Mouse (Mus musculus) ES-CJ7 (cell line): ENCODE data around the gene Gpkow.

ENCODE experiments used
- DNase-seq: peaks from one replicate; pipeline ENCODE4 v3.0.0; 2011; ENCODE audit warnings: low read depth, low spot score

Gene Gpkow

DNA sequence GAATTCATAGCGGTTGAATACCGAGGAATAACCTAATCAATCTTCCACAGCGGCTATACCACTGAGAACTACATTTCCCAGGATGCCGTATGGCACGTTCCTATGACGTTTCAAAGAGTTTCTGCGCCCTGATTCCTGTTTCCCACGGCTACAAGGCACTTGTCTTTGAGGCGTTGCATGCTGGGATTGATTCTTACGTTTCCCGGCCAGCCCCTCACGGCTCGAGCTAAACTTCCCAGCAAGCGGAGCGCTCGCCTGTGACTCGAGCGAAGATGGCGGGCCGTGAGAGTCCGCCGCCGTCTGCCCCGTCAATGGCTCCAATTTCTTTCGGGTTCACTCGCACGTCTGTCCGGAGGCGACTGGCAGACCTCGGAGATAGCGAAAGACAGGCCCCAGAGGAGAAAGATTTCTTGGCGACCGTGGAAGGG lies at the start of gene Gpkow:
Gpkow (plus strand) TSS at position 178 of the 428 bp plus-strand sequence.
- DNase-seq, result peak; percentile 92

DNA sequence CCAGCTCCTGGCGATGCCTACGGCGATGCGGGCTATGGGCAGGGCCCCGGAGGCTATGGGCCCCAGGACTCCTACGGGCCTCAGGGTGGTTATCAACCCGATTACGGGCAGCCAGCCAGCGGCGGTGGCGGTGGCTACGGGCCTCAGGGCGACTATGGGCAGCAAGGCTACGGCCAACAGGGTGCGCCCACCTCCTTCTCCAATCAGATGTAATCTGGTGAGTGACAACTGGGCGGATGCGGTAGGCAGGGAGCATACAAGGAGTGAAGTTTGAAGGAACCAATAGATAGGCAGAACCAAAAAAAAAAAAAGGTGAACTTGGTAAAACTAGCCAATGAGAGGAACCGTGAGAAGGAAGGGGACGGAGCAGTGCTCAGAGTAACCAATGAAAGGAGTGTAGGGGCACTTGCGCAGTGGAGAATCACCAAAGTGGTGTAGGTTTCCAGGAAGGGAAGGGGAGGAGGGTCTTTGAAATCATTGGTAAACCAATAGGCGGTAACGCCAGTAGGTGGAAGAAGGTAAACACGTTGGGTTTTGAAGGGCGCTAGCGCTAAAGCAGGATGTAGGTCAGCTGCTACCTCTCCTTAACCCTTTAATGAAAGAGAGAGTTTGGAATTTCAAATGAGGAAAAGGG lies 48.1 kb upstream of the Gpkow start:
- DNase-seq, result peak; percentile 97

DNA sequence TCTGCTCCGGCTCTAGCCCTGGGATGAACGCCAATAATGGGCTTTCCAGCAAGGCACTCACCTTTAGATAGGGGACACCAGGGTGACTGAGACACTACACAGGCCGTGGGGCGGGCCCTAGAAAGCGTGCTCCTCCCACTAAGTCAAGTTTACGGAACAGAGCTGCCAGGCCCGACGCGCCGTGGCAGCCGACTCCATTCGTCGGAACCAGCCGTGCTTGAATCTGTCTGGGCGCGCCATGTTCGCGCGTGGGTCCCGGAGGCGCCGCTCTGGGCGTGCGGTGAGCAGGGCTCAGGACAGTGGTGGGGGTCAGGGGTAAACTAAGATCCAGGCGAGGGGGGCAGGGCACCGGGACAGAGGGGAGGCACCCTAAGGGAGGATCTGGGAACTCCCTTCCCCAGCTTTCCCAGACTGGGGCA lies 39.7 kb upstream of the Gpkow start, which contains the start of gene Prickle3:
Prickle3 (plus strand) TSS at position 40 of the 419 bp plus-strand sequence.
- DNase-seq, result peak; percentile 30

DNA sequence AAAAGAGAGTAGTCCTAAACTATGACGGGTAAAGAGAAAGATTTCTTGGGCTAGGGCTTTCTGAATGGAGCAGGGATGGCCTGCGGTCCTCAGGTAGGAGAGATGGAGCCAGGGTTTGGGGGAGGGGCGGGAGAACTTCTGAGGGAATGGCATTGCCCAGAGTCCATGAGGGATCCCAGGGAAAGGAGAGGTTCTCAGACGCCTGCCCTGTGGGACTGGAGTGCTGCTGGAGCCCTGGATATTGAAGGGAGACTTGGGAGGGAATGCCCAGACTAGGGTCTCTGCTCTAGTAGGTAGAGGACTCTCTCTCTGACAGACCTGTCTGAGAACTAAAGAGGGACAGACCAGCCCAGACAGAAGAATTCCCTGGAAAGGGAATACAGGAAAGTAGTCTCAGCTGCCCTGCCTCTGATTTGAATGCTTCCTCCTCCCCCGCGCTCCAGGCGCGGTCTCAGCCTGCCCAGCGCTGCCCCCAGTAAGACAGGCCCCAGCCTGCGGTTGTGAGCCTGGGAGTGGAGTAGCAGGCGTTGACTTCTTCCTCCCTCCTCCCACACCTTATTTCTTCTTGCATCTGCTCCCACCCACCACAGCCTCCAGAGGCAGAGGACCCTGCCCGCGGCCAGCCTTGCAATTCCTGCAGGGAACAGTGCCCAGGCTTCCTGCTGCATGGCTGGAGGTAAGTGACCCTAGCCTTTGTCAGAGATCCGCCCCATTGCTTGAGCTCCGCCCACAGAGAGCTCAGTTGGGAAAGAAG lies 38.7 kb upstream of the Gpkow start:
- peak; percentile 31 for DNase-seq

DNA sequence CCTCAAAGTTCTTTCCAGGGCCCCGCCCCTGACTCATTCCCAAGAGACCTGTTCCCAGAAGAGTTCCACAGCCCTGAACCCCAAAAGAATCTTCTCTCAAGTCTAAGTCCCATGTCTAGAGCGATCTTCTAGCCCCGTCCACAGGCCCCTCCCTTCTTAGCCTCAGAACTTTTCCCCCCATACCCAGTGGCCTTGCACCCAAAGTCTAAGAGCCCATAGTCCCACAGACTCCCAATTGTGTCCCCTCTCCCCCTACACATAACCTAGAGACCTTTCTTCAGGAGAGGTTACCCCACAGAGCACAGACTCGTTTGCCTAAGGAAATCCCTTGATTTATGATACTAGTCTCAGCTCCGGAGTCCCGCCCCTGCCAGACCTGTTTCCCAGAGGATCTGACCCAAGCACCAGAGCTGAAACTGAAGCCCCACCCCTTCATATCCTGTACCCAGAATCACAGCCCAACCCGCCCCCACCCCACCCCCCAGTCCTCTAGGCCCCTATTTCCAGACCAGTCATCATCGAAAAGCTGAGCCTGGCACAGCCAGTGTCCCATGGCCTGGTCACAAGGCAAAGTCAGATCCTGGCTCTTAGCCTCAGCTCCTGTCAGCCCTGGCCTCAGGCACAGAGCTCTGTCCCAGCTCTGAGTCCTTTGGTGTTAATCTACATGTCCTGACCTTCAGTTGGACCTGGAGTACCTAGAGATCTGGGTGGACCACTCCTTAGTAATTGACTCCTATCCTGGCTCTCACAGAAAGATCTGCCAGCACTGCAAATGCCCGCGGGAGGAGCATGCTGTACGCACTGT lies 37.9 kb upstream of the Gpkow start:
- DNase-seq, result peak; percentile 25

DNA sequence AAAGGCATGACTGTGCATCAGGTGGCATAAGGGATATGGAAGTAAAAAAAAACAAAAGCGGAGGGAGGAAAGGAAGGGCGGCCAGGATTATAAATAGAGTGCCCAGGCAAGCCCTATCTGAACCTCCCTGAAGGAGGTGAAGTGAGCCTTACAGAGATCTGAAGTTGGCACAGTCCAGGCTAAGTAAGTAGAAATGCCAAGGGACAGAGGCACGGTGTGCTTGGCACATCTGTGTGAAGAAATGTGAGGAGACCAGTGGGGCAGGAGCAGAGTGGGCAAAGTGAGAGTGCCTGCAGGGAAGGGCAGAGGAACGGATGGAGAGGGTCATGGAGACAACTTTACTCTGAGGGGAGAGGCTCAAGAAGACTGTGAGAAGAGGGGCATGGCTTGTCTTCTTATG lies 35.8 kb upstream of the Gpkow start:
- DNase-seq, result no peak

DNA sequence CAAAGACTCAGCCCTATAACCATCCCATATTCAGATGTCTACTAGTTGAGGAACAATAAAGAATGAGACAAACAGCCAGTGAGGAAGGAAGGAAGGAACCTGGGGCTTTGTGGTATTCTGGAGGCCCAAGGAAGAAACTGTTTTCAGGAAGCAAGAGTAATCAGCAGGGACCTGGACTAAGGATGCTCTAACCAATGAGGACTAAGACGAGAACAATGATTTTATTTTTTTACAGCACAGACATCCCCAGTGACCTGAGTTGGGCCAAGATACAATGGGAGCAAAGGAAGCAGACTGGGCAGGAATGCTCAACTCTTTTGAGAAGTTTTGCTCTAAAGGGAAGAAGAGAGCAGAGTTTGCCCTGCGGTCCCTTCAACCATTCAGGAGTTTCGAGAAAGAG lies 34.0 kb upstream of the Gpkow start:
- DNase-seq, result no peak

DNA sequence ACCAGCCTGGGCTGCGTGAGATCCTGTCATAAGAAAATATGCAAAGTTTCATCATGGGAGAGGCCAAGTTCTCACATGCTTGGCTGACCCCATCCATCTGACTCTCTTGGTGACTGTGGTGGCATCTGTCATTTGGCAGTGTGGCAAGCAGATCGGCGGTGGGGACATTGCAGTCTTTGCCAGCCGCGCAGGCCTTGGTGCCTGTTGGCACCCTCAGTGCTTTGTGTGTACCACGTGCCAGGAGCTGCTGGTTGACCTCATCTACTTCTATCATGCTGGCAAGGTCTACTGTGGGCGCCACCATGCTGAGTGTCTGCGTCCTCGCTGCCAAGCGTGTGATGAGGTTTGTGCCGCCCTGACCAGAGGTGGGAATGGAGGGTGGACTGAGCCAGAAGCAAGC lies 32.1 kb upstream of the Gpkow start:
- no peak for DNase-seq

DNA sequence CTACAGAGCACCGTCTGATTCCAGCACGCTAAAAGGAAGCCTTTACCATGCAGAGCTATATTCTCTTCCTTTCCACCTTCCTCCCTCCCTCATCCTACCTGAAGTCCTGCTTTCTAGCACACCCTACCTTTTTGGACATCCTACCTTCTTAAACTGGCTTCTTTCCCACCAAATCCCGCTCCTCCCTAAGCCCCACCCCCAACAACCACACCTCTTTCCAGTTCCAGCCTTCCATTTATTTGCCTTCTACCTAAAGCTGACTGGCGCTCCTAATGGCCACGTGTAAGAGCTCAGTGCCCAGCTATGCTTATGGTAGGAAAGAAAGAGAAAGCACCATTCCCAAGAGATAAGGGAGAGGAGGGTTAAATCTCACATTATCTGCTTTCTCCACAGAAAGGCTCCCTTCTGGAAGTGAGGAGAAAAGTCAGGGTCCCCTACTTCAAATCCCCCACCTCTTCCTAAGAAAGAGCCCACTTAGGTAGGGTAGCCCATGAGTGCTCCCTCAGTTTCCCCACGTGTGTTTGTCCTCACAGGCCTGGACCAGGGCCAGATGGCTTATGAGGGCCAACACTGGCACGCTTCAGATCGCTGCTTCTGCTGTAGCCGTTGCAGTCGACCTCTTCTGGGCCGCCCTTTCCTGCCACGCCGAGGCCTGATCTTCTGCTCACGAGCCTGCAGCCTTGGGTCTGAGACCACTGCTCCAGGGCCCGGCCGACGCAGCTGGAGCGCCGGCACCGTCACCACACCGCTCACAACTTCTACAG lies 31.0 kb upstream of the Gpkow start:
- peak; percentile 25 for DNase-seq

DNA sequence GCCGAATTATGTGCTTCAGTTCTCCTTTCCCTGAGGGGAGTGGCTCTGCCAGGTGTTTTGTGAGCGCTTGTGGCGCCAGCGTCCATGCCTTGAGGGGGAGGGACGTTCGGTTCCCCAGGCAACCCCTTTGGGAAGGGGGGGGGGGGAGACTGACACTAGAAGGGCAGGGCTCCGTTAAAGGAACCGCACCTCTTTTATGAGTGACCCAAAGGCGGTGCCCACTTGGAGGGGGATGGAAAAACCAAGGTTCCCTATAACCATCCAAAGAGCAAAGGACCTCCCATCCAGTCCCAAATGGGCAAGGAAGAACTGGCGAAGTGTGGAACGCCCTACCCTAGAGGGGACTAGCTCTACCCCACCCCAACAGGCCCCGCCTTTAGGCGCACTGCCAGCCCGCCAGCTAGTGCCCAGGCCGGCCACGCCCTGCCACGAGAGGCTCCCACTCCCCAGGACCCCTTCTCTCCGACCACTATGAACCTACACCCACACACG lies 26.5 kb upstream of the Gpkow start:
- peak; percentile 75 for DNase-seq

DNA sequence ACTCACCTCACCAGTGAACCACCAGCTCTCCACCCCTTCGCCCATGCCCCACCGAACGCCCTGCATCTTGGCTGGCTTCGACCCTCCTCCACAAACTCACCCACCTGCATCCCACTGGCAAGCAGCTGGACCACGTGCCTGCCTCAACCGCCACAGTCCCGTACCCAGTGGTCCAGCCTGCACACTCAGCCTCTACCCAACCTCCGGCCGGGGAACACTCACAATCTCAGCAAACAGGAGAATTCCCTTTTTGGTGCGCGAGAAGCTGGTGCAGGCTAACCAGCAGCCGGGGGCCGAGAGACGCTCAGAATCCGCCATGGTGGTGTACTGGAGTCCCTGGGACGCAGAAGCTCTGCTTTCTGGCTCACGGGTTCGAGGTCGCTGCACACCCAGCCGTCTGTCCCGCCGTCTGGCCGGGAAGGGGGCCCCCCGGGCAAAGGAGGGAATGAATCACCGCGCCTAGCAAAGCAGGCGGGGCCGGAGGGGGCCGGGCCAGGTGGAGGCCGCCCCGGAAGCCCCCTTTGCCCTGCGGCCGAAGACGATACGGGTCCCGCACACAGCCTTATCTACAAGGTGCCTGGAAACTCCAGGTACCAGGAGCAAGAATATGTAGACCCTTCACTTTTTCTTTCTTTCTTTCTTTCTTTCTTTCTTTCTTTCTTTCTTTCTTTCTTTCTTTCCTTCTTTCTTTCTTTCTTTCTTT lies 25.9 kb upstream of the Gpkow start, which contains the start of gene Plp2:
Plp2 (minus strand) TSS at position 470 of the 703 bp plus-strand sequence.
- peak; percentile 37 for DNase-seq

DNA sequence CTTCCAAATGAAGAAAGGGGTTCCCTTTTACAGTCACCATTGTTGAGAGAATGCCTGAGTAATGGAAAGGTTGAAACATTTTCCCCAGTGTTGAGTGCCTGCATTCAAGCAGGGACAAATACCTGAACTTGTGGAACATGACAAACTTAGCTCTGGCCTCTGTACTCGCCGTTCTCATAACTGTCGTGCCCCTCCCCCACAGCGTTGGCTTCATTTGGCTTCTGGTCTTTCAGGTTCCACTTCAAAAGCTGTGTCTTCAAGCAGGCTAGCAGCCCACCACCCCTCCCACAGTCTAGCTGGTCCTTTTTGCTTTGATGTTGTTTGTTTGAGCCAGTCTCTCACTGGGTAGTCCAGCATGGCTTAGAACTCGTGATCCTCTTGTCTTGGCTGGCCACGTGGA lies 24.2 kb upstream of the Gpkow start:
- DNase-seq, result no peak

DNA sequence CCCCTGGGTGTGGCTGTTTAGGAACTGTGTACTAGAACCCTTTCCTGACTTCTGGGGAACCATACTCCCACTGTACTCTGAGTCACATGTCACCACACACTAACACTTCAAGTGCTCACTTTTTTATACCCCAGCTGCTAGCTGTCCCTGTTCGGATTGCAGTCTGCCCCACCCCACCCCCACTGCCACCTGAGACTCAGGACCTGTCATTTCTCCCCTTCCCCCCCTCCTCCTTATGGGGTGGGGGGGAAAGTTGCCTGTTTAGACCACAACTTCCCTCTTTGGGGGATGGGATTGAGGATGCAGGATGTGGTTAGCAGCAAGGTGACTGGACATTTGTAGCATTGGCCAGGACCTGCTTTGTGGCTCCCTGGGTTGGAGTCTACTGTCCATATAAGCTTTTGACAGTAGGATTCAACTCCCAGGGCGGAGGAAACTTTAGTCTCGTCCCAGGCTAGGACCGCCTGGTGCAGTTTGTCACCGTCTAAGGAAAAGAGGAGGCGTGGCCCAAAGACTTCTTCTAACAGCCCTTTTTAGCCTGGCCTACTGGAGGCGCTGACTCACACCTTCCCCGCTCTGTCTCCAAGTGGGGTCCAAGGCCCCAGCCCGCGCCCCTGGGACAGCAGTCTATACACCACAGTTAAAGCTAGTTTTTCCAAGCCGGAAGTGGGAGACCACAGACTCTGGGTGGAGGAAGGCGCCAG lies 23.2 kb upstream of the Gpkow start:
- peak; percentile 70 for DNase-seq

DNA sequence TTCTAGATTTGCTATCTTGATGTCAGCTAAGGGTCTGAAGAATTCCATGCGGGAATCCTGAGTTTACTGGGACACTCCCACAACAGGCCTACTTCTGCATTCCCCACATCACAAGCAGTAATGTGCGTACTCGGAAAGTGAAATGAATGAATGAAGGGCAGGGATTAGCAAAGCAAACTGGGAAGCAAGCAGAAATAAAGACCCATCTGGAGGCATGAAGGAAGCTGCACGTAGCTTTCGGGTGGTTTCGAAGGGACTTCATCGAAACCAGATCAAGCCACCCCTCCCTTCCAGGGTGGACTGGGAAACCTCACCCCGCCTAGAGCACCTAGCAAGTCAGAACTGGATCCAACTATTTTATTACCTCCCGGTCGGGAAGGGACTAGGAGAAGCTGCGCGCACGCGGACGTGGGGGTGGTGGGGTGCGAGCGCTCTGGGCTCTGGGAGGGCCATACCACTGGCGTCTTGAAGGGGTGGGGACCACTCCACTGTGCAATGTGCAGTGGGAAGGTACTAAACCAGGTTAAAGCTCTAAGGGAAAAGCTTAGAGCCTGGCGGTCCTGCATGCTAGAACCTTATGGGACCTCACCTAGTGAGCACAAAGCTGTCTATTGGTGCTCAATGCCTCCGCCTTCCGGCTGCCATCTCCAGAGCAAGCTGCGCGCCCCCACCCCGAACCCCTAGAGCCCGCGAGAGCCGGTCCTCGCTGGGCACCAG lies 22.5 kb upstream of the Gpkow start:
- DNase-seq, result peak; percentile 80

DNA sequence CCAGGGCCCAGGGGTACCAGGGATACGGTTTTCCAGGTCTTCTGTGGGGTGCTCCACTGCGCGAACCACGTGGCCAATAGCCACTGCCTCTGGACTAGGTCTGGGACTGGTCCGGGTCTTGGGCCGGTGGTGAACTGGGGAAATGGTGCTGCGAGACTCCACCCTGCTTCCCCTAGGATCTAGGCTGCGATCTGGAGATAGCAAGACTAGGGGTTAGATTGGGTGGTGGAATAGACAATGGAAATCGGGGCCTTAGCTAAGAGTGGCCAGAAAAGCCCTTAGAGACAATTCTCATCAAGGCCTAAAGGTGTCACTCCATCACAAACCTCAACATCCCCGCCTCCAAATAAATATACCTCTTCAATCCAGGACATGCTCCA lies 21.9 kb upstream of the Gpkow start:
- DNase-seq, result peak; percentile 49

DNA sequence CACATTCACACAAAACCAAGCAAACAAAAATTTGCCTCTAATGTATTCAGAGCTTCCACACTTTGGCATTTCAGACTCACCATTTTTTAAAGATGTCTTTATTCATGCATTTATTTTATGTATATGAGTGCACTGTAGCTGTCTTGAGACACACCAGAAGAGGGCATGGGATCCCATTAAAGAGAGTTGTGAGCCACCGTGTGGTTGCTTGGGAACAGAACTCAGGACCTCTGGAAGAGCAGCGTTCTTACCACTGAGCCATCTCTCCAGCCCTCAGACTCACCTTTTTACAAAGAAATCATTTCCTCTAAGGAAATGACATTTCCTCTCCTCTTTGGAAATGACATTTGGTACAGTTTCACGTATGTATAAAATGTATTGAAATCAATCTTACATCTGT lies 17.9 kb upstream of the Gpkow start:
- no peak for DNase-seq

DNA sequence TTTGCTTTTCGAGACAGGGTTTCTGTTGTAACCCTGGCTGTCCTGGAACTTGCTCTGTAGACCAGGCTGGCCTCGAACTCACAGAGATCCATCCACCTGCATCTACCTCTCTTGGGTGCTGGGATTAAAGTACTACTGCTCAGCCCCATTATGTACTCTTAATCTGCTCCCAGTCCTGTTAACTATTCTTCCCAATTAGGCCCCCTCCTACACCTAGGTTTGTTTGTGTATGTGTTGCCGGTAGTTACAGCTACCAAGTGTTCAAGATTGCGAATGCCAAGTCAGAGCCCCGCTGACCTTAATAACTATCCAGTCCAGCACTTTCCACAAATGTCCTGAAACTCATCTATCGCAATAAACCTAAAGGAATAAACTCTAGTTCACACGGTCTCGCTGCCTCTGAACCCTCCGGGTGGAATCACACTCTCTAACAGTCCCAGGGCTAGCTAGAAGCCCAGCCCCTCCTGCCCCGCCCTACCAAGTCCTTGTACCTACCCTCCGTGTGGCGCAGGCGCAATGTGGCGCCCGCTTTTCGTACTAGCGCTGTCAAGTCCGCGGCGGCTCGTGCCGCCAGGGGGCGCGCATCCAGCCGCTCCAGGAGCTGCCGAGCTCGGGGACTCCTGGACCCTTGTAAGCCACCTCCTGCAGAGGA lies 17.4 kb upstream of the Gpkow start:
- DNase-seq, result peak; percentile 90

DNA sequence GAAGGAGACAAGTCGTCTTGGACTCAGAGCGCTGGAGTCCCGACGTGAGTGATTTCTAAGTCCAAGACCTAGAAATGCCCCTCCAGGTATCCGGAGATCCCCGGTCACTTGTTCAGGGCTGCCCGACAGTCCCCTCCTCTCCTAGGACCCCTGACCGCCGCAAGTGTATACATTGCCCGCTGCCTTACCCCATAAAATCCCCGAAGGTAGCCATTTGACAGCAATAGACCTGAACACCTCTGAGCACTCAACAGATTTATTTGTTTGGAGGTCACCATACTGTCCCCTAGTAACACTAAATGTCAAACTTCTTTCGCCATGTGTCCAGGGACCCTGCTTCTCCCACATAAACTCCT lies 16.9 kb upstream of the Gpkow start:
- DNase-seq, result no peak

DNA sequence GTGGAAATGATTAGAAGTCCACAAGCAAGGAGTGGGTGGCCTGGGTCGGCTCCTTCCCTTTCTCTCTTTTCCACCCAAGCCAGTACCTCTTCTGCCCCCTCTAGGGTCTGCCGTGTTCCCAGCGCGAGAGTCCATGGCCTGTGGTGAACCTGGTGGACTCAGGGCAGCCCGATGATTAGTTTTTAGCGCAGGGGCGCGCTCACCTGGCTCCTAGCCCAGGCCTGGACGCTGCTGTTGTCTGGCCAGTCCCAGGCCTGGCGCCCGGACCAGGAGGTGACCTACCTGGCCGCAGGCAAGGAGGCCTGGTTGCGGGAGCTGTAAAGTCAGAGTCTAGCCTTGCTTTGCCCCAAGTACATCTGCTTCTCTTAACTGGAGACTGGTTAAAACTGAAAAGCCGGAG lies 16.1 kb upstream of the Gpkow start, which contains the start of gene Magix:
Magix (minus strand) TSS at position 388 of the 400 bp plus-strand sequence.
- DNase-seq, result no peak
